Mouse (Mus musculus): ENCODE measurements around the gene Map4k2. TPM values are rescaled to one million over a fixed set of nuclear protein-coding genes. Genes with fewer than 3 reads are reported as not detected.

The Map4k2 gene
- polyA plus RNA-seq, 1 experiment from 2014 or later, result 21.2 TPM

- H3K27me3 ChIP-seq (replicated peaks; ENCODE audit: control insufficient read depth, insufficient read depth, low read length), result no peaks in the 10 kb centered on the region
- no peak for ATAC-seq
- no peak overlapping the region for H3K9ac ChIP-seq (replicated peaks; ENCODE audit: low read depth, low read length)
- H3K4me1 ChIP-seq (replicated peaks; ENCODE audit: control insufficient read depth, insufficient read depth, low read length), result no peaks in the 10 kb centered on the region
- no peak overlapping the region for H3K4me3 ChIP-seq (replicated peaks; ENCODE audit: low read length)
- H3K9me3 ChIP-seq (ENCODE audit: control insufficient read depth, low read length), result no peaks in the 10 kb centered on the region
- WGBS, result 80% methylated on average over 4 of the region's 4 CpGs
- no peak overlapping the region for H3K4me2 ChIP-seq (ENCODE audit: low read length)
- H3K36me3 ChIP-seq (ENCODE audit: control insufficient read depth, insufficient read depth), result peaks cover 4% of the 10 kb centered on the region
- no peak overlapping the region for H3K27ac ChIP-seq (ENCODE audit: low read length)
These were observed 41.5 kb downstream of the Map4k2 start for GRCm38 (mm10) chr19:6382323-6382924.

GRCm38 (mm10) chr19:6383470-6383869 is 42.5 kb downstream of the Map4k2 start:
- Histone ChIP-seq H3K4me3 (replicated peaks; ENCODE audit: low read length) (no peak overlapping the region), H3K4me2 (ENCODE audit: low read length) (no peak overlapping the region), H3K36me3 (ENCODE audit: control insufficient read depth, insufficient read depth) (no peaks in the 10 kb centered on the region), H3K27me3 (replicated peaks; ENCODE audit: control insufficient read depth, insufficient read depth, low read length) (no peaks in the 10 kb centered on the region), H3K9ac (replicated peaks; ENCODE audit: low read depth, low read length) (no peak overlapping the region), H3K4me1 (replicated peaks; ENCODE audit: control insufficient read depth, insufficient read depth, low read length) (no peaks in the 10 kb centered on the region), H3K9me3 (ENCODE audit: control insufficient read depth, low read length) (no peaks in the 10 kb centered on the region), H3K27ac (ENCODE audit: low read length) (no peak overlapping the region)
- ATAC-seq, result no peak
- 60% methylated on average over 5 of the region's 5 CpGs for WGBS

- Histone ChIP-seq H3K9me3 (ENCODE audit: control insufficient read depth, low read length) (no peaks in the 10 kb centered on the region), H3K9ac (replicated peaks; ENCODE audit: low read depth, low read length) (no peak within 1 kb of the TSS), H3K27me3 (replicated peaks; ENCODE audit: control insufficient read depth, insufficient read depth, low read length) (no peaks in the 10 kb centered on the region), H3K4me3 (replicated peaks; ENCODE audit: low read length) (no peak within 1 kb of the TSS), H3K27ac (ENCODE audit: low read length) (no peak within 1 kb of the TSS), H3K4me1 (replicated peaks; ENCODE audit: control insufficient read depth, insufficient read depth, low read length) (no peaks in the 10 kb centered on the region), H3K4me2 (ENCODE audit: low read length) (no peak within 1 kb of the TSS), H3K36me3 (ENCODE audit: control insufficient read depth, insufficient read depth) (no peaks in the 10 kb centered on the region)
- no peak for ATAC-seq
- 16% methylated on average over 7 of the region's 7 CpGs for WGBS
These were observed 43.2 kb downstream of the Map4k2 start, which contains the start of gene Pygm for GRCm38 (mm10) chr19:6384128-6384527. TSS of gene Pygm (plus strand) at chr19:6384399.

GRCm38 (mm10) chr19:6384954-6385353 is 44.0 kb downstream of the Map4k2 start:
- Histone ChIP-seq H3K4me3 (replicated peaks; ENCODE audit: low read length) (no peak overlapping the region), H3K36me3 (ENCODE audit: control insufficient read depth, insufficient read depth) (no peaks in the 10 kb centered on the region), H3K9me3 (ENCODE audit: control insufficient read depth, low read length) (no peaks in the 10 kb centered on the region), H3K27ac (ENCODE audit: low read length) (no peak overlapping the region), H3K27me3 (replicated peaks; ENCODE audit: control insufficient read depth, insufficient read depth, low read length) (no peaks in the 10 kb centered on the region), H3K9ac (replicated peaks; ENCODE audit: low read depth, low read length) (no peak overlapping the region), H3K4me2 (ENCODE audit: low read length) (no peak overlapping the region), H3K4me1 (replicated peaks; ENCODE audit: control insufficient read depth, insufficient read depth, low read length) (peaks cover 7% of the 10 kb centered on the region)
- ATAC-seq, result no peak
- 90% methylated on average over 11 of the region's 11 CpGs for WGBS

GRCm38 (mm10) chr19:6385419-6385818 is 44.5 kb downstream of the Map4k2 start:
- WGBS, result 89% methylated on average over 5 of the region's 5 CpGs
- Histone ChIP-seq H3K9ac (replicated peaks; ENCODE audit: low read depth, low read length) (no peak overlapping the region), H3K27ac (ENCODE audit: low read length) (no peak overlapping the region), H3K27me3 (replicated peaks; ENCODE audit: control insufficient read depth, insufficient read depth, low read length) (no peaks in the 10 kb centered on the region), H3K36me3 (ENCODE audit: control insufficient read depth, insufficient read depth) (no peaks in the 10 kb centered on the region), H3K4me3 (replicated peaks; ENCODE audit: low read length) (no peak overlapping the region), H3K4me2 (ENCODE audit: low read length) (no peak overlapping the region), H3K4me1 (replicated peaks; ENCODE audit: control insufficient read depth, insufficient read depth, low read length) (peaks cover 7% of the 10 kb centered on the region), H3K9me3 (ENCODE audit: control insufficient read depth, low read length) (no peaks in the 10 kb centered on the region)
- ATAC-seq, result no peak

- no peak overlapping the region for H3K4me2 ChIP-seq (ENCODE audit: low read length)
- H3K27ac ChIP-seq (ENCODE audit: low read length), result no peak overlapping the region
- H3K36me3 ChIP-seq (ENCODE audit: control insufficient read depth, insufficient read depth), result no peaks in the 10 kb centered on the region
- no peaks in the 10 kb centered on the region for H3K9me3 ChIP-seq (ENCODE audit: control insufficient read depth, low read length)
- 77% methylated on average over 7 of the region's 7 CpGs for WGBS
- no peak for ATAC-seq
- H3K27me3 ChIP-seq (replicated peaks; ENCODE audit: control insufficient read depth, insufficient read depth, low read length), result no peaks in the 10 kb centered on the region
- no peak overlapping the region for H3K9ac ChIP-seq (replicated peaks; ENCODE audit: low read depth, low read length)
- H3K4me3 ChIP-seq (replicated peaks; ENCODE audit: low read length), result no peak overlapping the region
- peaks cover 7% of the 10 kb centered on the region for H3K4me1 ChIP-seq (replicated peaks; ENCODE audit: control insufficient read depth, insufficient read depth, low read length)
These were observed 44.9 kb downstream of the Map4k2 start for GRCm38 (mm10) chr19:6385821-6386220.

GRCm38 (mm10) chr19:6386234-6386633 is 45.3 kb downstream of the Map4k2 start:
- WGBS, result 66% methylated on average over 9 of the region's 9 CpGs
- Histone ChIP-seq H3K9ac (replicated peaks; ENCODE audit: low read depth, low read length) (no peak overlapping the region), H3K9me3 (ENCODE audit: control insufficient read depth, low read length) (no peaks in the 10 kb centered on the region), H3K4me2 (ENCODE audit: low read length) (no peak overlapping the region), H3K27me3 (replicated peaks; ENCODE audit: control insufficient read depth, insufficient read depth, low read length) (no peaks in the 10 kb centered on the region), H3K36me3 (ENCODE audit: control insufficient read depth, insufficient read depth) (no peaks in the 10 kb centered on the region), H3K4me1 (replicated peaks; ENCODE audit: control insufficient read depth, insufficient read depth, low read length) (peaks cover 7% of the 10 kb centered on the region), H3K4me3 (replicated peaks; ENCODE audit: low read length) (no peak overlapping the region), H3K27ac (ENCODE audit: low read length) (no peak overlapping the region)
- no peak for ATAC-seq

GRCm38 (mm10) chr19:6388006-6388405 is 47.1 kb downstream of the Map4k2 start:
- no peak for ATAC-seq
- Histone ChIP-seq H3K4me3 (replicated peaks; ENCODE audit: low read length) (no peak overlapping the region), H3K36me3 (ENCODE audit: control insufficient read depth, insufficient read depth) (no peaks in the 10 kb centered on the region), H3K27me3 (replicated peaks; ENCODE audit: control insufficient read depth, insufficient read depth, low read length) (no peaks in the 10 kb centered on the region), H3K4me2 (ENCODE audit: low read length) (no peak overlapping the region), H3K27ac (ENCODE audit: low read length) (no peak overlapping the region), H3K9ac (replicated peaks; ENCODE audit: low read depth, low read length) (no peak overlapping the region), H3K4me1 (replicated peaks; ENCODE audit: control insufficient read depth, insufficient read depth, low read length) (peaks cover 7% of the 10 kb centered on the region), H3K9me3 (ENCODE audit: control insufficient read depth, low read length) (no peaks in the 10 kb centered on the region)
- WGBS, result 80% methylated on average over 13 of the region's 13 CpGs

- H3K4me2 ChIP-seq (ENCODE audit: low read length), result peak overlapping the region; percentile 46
- WGBS, result 7% methylated on average over 16 of the region's 16 CpGs
- ATAC-seq, result no peak
- H3K9me3 ChIP-seq (ENCODE audit: control insufficient read depth, low read length), result no peaks in the 10 kb centered on the region
- H3K27ac ChIP-seq (ENCODE audit: low read length), result no peak overlapping the region
- H3K36me3 ChIP-seq (ENCODE audit: control insufficient read depth, insufficient read depth), result no peaks in the 10 kb centered on the region
- H3K9ac ChIP-seq (replicated peaks; ENCODE audit: low read depth, low read length), result peak overlapping the region; percentile 41; the same call in 1 of the 2 replicates
- peak overlapping the region; percentile 30 for H3K4me3 ChIP-seq (replicated peaks; ENCODE audit: low read length)
- no peaks in the 10 kb centered on the region for H3K27me3 ChIP-seq (replicated peaks; ENCODE audit: control insufficient read depth, insufficient read depth, low read length)
- peaks cover 7% of the 10 kb centered on the region for H3K4me1 ChIP-seq (replicated peaks; ENCODE audit: control insufficient read depth, insufficient read depth, low read length)
These were observed 48.9 kb downstream of the Map4k2 start for GRCm38 (mm10) chr19:6389803-6390202.

GRCm38 (mm10) chr19:6390251-6390650 is 49.3 kb downstream of the Map4k2 start:
- no peak for ATAC-seq
- Histone ChIP-seq H3K4me2 (ENCODE audit: low read length) (no peak overlapping the region), H3K36me3 (ENCODE audit: control insufficient read depth, insufficient read depth) (no peaks in the 10 kb centered on the region), H3K27me3 (replicated peaks; ENCODE audit: control insufficient read depth, insufficient read depth, low read length) (no peaks in the 10 kb centered on the region), H3K4me3 (replicated peaks; ENCODE audit: low read length) (no peak overlapping the region), H3K4me1 (replicated peaks; ENCODE audit: control insufficient read depth, insufficient read depth, low read length) (peaks cover 7% of the 10 kb centered on the region), H3K27ac (ENCODE audit: low read length) (no peak overlapping the region), H3K9ac (replicated peaks; ENCODE audit: low read depth, low read length) (no peak overlapping the region), H3K9me3 (ENCODE audit: control insufficient read depth, low read length) (no peaks in the 10 kb centered on the region)
- WGBS, result 68% methylated on average over 6 of the region's 6 CpGs
